Comparison of ENCODE assay signal across 10 mouse cellular contexts in genomic region chr6:51119691-51120302, GRCm38 (mm10).
A peak's percentile ranks its signal among the peaks of the same experiment; 100 is the strongest.
DNase-seq lines count a peak whose midpoint lies in the region; TF ChIP-seq lines count a peak whose summit lies in the region.
"Had no signal": no experiment of that assay in that cellular context is flagged by ENCODE, and none has a peak within 500 bp of the region (broad histone marks: within the 10 kb centered on the region; RNA-seq: fewer than 3 reads in every experiment).

No protein-coding gene starts in this region.

- H3K27ac ChIP-seq in gastrocnemius, adult 2 months, result no peak overlapping the region

- DNase-seq in gastrocnemius, adult 2 months, result peak; percentile 49
- DNase-seq in gastrocnemius, adult 8-10 months (ENCODE audit: low spot score in 2 of 2), result no peak
- DNase-seq in testis, postnatal 10 days (ENCODE audit: low spot score), result peak; percentile 51
- DNase-seq in testis, postnatal 14 days (ENCODE audit: low spot score), result no peak
- DNase-seq in kidney, postnatal 14 days, result peak; percentile 60
- DNase-seq in urinary bladder, postnatal 25 days (ENCODE audit: low spot score), result peak; percentile 35
- DNase-seq in embryo, embryonic 10 days (ENCODE audit: low spot score), result no peak
- DNase-seq in spleen, postnatal 14 days (ENCODE audit: low spot score in 2 of 2), result no peak
- DNase-seq: gastrocnemius, postnatal 36 days; layer of hippocampus, adult 9-11 months had no signal

- TF ChIP-seq CTCF in gastrocnemius, adult 2 months (IDR thresholded peaks at IDR 0.05), result no peak

- intact Hi-C loops in gastrocnemius, adult 2 months (cut with DNase I), result no loop called here

- no peak overlapping the region for H3K4me3 ChIP-seq in gastrocnemius, adult 2 months

Comparison
In these comparisons a context has a peak if more than half of its experiments do, and no peak if none do; other contexts are left out.
1. DNase-seq: peak in gastrocnemius, adult 2 months (single experiment), testis, postnatal 10 days (single experiment), kidney, postnatal 14 days (single experiment) and urinary bladder, postnatal 25 days (single experiment); none in gastrocnemius, adult 8-10 months (0 of 2), testis, postnatal 14 days (single experiment), embryo, embryonic 10 days (single experiment) and spleen, postnatal 14 days (0 of 2).